Mouse (Mus musculus): Measurements from ENCODE around the gene Gm11562. TPM values are rescaled to one million over a fixed set of nuclear protein-coding genes. Genes with fewer than 3 reads are reported as not detected.
"Not testable (repeated sequence)": the region's sequence is repeated elsewhere in the genome, so short reads cannot be mapped to it uniquely, and the experiment has no call there.

Gene Gm11562
- polyA plus RNA-seq, 1 experiment from 2014 or later = not detected

DNA sequence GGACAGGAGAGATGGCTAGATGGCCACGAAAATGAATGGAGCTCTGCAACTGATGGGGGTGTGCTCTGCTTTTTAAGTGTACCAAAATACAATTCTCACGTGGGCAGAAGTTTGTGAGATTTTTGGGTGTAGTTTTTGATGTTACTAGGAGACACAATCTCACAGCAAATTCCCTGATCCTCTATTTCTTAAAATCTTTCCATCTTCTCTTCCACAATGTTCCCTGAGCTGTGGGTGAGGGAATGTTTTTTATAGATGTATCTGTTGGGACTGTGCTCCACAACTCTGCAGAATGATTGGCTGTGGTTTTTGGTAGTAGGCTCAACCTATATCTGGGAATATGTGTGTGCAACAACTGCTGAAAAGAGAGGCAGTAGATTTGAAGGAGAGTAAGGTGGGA is 13.1 kb upstream of the Gm11562 start:
- Histone ChIP-seq H3K36me3 (replicated peaks) (no peaks in the 10 kb centered on the region), H3K4me1 (no peaks in the 10 kb centered on the region), H3K27me3 (replicated peaks; ENCODE audit: low read depth, poor library complexity, severe bottlenecking) (no peaks in the 10 kb centered on the region; the same call in 1 of the 2 replicates), H3K4me3 (no peak overlapping the region), H3K27ac (replicated peaks) (no peak overlapping the region), H3K9me3 (no peaks in the 10 kb centered on the region)
- no peak for DNase-seq (ENCODE audit: low spot score)
- 75% methylated on average over 2 of the region's 2 CpGs for WGBS

DNA sequence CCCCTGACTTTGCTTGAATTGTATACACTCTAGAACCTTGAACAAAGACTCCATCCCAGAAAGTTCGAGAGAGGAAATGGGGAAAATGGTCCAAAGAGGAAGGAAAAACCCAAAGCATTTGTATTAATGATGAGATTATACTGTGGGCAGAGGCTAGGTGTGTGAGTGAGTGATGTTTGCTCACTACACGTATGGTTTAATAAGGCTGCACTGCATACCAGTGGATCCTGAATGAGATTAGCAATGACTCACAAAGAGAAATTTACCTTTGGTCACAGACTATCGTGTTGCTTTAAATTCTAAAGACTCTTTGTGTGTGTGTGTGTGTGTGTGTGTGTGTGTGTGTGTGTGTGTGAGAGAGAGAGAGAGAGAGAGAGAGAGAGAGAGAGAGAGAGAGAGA is 10.7 kb upstream of the Gm11562 start:
- H3K36me3 ChIP-seq (replicated peaks) = no peaks in the 10 kb centered on the region
- H3K4me3 ChIP-seq = no peak overlapping the region
- no peaks in the 10 kb centered on the region for H3K4me1 ChIP-seq
- WGBS = 80% methylated on average over 3 of the region's 3 CpGs
- no peaks in the 10 kb centered on the region for H3K9me3 ChIP-seq
- DNase-seq (ENCODE audit: low spot score) = no peak
- H3K27ac ChIP-seq (replicated peaks) = no peak overlapping the region
- no peaks in the 10 kb centered on the region; the same call in 1 of the 2 replicates for H3K27me3 ChIP-seq (replicated peaks; ENCODE audit: low read depth, poor library complexity, severe bottlenecking)

DNA sequence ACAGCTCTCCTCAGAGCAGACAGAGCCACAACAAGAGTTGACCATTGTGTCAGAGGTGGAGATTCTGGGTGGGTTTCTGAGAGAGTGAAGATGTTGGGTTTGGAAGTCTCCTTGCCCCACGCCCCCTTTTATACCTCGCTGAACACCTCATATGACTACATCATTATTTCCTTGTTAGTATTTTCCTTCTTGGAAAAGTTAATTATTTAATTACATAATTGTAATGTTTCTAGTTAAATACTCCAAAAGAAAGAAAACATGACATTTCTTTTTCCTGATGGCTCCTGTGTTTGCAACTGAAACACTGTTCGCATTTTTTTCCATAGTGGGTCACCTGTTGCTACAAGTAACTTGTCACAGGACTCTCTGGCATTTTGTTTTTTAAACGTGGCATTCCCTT is 7.9 kb upstream of the Gm11562 start, which contains the start of gene Krtap4-1:
Gene Krtap4-1 (minus strand): TSS at position 101 of the 400 bp plus-strand sequence.
- 81% methylated on average over 4 of the region's 4 CpGs for WGBS

DNA sequence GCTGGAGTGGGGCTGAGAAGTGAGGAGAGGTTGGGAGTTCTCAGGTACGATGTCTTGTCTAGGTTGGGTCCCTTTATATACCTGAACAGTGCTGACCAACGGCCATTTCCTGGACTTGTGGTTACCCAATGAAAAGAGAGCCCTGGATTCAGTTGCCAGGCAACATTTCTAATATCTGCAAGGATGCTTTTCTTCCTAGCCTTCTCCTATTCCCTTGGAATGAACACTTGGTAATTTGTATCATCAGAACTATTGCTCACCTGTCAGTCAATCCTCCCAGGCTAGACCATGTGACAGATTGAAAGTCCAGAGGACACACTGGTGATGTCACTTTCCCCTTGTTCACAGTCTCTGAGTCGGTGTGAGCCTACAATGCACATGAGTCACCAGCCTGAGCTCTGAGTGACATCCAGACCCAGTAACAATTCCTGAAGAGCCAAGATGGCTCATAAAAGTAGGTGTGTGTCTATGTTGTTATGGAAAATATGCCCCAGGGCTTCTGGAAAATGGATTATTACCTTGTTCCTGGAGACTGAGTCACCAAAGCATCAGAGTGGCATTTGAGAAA is 5.4 kb downstream of the Gm11562 start, which contains the start of gene Krtap2-4:
Gene Krtap2-4 (minus strand): TSS at position 51 of the 568 bp plus-strand sequence.
- Histone ChIP-seq H3K36me3 (replicated peaks) (no peaks in the 10 kb centered on the region), H3K4me3 (no peak within 1 kb of the TSS), H3K27ac (replicated peaks) (no peak within 1 kb of the TSS), H3K9me3 (no peaks in the 10 kb centered on the region), H3K4me1 (no peaks in the 10 kb centered on the region), H3K27me3 (replicated peaks; ENCODE audit: low read depth, poor library complexity, severe bottlenecking) (no peaks in the 10 kb centered on the region)
- WGBS = 80% methylated on average over 3 of the region's 3 CpGs
- DNase-seq (ENCODE audit: low spot score) = no peak

More for the DNA sequence above, 7.9 kb upstream of the Gm11562 start, which contains the start of gene Krtap4-1:
- no peak within 1 kb of the TSS for H3K27ac ChIP-seq (replicated peaks)
- no peaks in the 10 kb centered on the region for H3K36me3 ChIP-seq (replicated peaks)
- H3K4me1 ChIP-seq = no peaks in the 10 kb centered on the region
- no peaks in the 10 kb centered on the region for H3K27me3 ChIP-seq (replicated peaks; ENCODE audit: low read depth, poor library complexity, severe bottlenecking)
- H3K9me3 ChIP-seq = no peaks in the 10 kb centered on the region
- no peak within 1 kb of the TSS for H3K4me3 ChIP-seq
- no peak for DNase-seq (ENCODE audit: low spot score)

DNA sequence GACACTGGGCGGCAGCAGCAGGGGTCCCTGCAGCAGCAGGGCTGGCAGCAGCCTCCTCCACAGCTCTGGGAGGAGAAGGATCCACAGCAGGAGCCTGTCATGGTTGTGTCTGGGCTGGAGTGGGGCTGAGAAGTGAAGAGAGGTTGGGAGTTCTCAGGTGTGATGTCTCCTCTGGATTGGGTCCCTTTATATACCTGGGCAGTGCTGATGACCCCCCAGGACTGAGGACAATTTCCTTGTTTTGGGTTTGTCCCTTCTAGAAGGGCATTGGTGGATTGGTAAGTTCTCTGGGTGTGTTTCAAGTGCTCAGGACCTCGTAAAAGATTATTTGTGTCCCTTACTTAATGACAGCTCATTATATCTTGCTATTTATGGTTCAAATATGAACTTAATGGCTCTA is 10.1 kb downstream of the Gm11562 start, which contains the start of gene Gm11937:
Gene Gm11937 (minus strand): TSS at position 101 of the 400 bp plus-strand sequence.
- 71% methylated on average over 1 of the region's 2 CpGs for WGBS
- H3K36me3 ChIP-seq (replicated peaks); H3K9me3 ChIP-seq; H3K4me1 ChIP-seq; H3K27me3 ChIP-seq (replicated peaks; ENCODE audit: low read depth, poor library complexity, severe bottlenecking); H3K4me3 ChIP-seq; DNase-seq (ENCODE audit: low spot score); H3K27ac ChIP-seq (replicated peaks): not testable (repeated sequence)

DNA sequence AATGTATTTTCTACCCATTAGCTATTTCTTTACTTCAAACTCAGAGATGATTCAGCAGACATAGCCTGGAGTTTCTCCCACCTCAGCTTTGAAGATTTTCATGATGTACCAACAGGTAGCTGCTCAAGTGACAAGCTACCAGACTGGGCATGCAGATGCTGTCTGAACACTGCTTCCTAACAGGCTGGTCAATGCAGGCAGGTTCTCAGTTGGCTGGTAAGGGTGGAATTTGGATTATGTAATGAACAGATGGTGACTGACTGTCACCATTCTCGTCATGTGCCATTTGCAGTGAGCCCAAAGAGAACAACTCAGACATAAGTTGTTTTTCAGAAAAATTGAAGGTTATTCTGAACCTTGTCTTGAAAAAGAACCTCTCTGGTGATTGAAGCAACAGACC is 11.1 kb downstream of the Gm11562 start:
- no peaks in the 10 kb centered on the region for H3K36me3 ChIP-seq (replicated peaks)
- H3K4me3 ChIP-seq = no peak overlapping the region
- H3K9me3 ChIP-seq = no peaks in the 10 kb centered on the region
- no peaks in the 10 kb centered on the region for H3K27me3 ChIP-seq (replicated peaks; ENCODE audit: low read depth, poor library complexity, severe bottlenecking)
- no peak overlapping the region for H3K27ac ChIP-seq (replicated peaks)
- 73% methylated on average over 1 of the region's 1 CpGs for WGBS
- DNase-seq (ENCODE audit: low spot score) = no peak
- no peaks in the 10 kb centered on the region for H3K4me1 ChIP-seq

DNA sequence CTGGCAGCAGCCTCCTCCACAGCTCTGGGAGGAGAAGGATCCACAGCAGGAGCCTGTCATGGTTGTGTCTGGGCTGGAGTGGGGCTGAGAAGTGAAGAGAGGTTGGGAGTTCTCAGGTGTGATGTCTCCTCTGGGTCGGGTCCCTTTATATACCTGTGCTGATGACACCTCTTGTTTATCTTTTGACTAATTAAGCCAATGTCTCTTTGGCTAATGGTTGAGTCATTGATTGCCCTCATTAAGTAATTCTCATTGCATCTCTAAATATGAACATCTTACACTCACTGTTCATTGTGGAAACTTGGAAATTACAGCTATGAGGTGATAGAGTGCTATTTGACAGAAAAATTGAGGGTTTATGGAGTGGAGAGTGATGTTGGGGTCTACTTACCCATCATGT is 17.0 kb downstream of the Gm11562 start, which contains the start of gene Gm11938:
Gene Gm11938 (minus strand): TSS at position 101 of the 400 bp plus-strand sequence.
- not testable (repeated sequence) for H3K4me1 ChIP-seq; H3K4me3 ChIP-seq; H3K9me3 ChIP-seq; H3K27me3 ChIP-seq (replicated peaks; ENCODE audit: low read depth, poor library complexity, severe bottlenecking); H3K27ac ChIP-seq (replicated peaks); H3K36me3 ChIP-seq (replicated peaks); DNase-seq (ENCODE audit: low spot score)
- 76% methylated on average over 1 of the region's 1 CpGs for WGBS

DNA sequence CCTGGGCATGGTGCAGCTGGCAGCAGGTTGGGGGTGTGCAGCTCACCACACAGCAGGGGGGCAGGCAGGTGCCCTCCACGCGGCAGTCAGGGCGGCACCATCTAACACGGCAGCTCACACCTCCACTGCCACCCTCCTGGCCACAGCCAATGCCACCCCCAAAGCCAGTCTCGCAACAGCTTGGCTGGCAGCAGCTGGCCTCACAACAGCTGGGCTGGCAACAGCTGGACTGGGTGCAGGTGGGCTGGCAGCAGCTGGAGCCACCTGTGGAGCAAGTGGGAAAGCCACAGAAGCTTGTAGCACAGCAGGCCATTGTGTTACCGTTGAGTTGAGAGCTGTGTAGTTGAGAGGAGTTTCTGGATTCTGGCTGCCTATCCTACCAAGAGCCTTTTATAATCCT is 22.5 kb downstream of the Gm11562 start, which contains the start of gene Krtap9-3:
Gene Krtap9-3 (minus strand): TSS at position 364 of the 400 bp plus-strand sequence.
- H3K36me3 ChIP-seq (replicated peaks); H3K4me1 ChIP-seq; H3K27me3 ChIP-seq (replicated peaks; ENCODE audit: low read depth, poor library complexity, severe bottlenecking); H3K4me3 ChIP-seq; H3K9me3 ChIP-seq; H3K27ac ChIP-seq (replicated peaks); DNase-seq (ENCODE audit: low spot score): not testable (repeated sequence)
- 81% methylated on average over 6 of the region's 6 CpGs for WGBS

DNA sequence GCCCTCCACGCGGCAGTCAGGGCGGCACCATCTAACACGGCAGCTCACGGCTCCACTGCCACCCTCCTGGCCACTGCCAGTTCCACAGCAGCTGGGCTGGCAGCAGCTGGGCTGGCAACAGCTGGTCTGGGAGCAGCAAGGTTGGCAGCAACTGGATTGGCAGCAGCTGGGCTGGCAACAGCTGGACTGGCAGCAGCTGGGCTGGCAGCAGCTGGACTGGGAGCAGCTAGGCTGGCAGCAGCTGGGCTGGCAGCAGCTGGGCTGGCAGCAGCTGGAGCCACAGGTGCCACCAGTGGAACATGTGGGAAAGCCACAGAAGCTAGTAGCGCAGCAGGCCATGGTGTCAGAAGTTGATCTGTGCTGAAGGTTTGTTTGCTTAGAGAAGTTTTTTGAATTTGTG is 29.3 kb downstream of the Gm11562 start, which contains the start of gene Krtap1-3:
Gene Krtap1-3 (minus strand): TSS at position 359 of the 400 bp plus-strand sequence.
- H3K4me3 ChIP-seq = no peak within 1 kb of the TSS
- DNase-seq (ENCODE audit: low spot score) = no peak
- WGBS = 81% methylated on average over 6 of the region's 6 CpGs
- no peak within 1 kb of the TSS for H3K27ac ChIP-seq (replicated peaks)
- H3K27me3 ChIP-seq (replicated peaks; ENCODE audit: low read depth, poor library complexity, severe bottlenecking) = no peaks in the 10 kb centered on the region
- no peaks in the 10 kb centered on the region for H3K9me3 ChIP-seq
- no peaks in the 10 kb centered on the region for H3K4me1 ChIP-seq
- no peaks in the 10 kb centered on the region for H3K36me3 ChIP-seq (replicated peaks)

DNA sequence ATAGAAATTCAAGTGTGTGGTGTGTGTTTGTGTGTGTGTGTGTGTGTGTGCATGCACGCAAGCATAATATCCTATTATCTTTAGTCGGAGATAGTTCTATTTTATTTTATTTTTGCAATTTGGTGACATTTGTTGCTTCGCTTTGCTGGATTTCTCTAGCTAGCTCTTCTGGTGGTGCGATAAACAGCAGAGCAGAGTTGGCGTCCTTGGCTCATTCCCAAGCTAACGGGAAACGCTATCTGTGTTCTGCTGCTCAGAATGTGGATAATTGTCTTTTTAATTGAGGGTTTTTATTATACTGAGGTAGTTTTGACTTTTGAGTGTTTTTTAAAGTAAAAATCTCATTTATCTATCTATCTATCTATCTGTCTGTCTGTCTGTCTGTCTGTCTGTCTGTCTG is 35.1 kb downstream of the Gm11562 start:
- H3K9me3 ChIP-seq = no peaks in the 10 kb centered on the region
- H3K4me3 ChIP-seq = no peak overlapping the region
- no peak for DNase-seq (ENCODE audit: low spot score)
- no peaks in the 10 kb centered on the region for H3K27me3 ChIP-seq (replicated peaks; ENCODE audit: low read depth, poor library complexity, severe bottlenecking)
- H3K4me1 ChIP-seq = no peaks in the 10 kb centered on the region
- WGBS = 93% methylated on average over 7 of the region's 7 CpGs
- no peak overlapping the region for H3K27ac ChIP-seq (replicated peaks)
- no peaks in the 10 kb centered on the region for H3K36me3 ChIP-seq (replicated peaks)

DNA sequence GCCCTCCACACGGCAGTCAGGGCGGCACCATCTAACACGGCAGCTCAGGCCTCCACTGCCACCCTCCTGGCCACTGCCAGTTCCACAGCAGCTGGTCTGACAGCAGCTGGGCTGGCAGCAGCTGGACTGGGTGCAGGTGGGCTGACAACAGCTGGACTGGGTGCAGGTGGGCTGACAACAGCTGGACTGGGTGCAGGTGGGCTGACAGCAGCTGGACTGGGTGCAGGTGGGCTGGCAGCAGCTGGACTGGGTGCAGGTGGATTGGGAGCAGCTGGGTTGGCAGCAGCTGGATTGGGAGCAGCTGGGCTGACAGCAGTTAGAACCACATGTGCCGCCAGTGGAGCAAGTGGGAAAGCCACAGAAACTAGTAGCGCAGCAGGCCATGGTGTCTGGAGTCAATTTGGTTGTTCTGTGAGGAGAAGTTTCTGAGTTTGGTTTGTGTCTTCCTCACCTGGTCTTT is 37.0 kb downstream of the Gm11562 start, which contains the start of gene Krtap1-4:
Gene Krtap1-4 (minus strand): TSS at position 410 of the 460 bp plus-strand sequence.
- no peak for DNase-seq (ENCODE audit: low spot score)
- H3K27ac ChIP-seq (replicated peaks) = no peak within 1 kb of the TSS
- H3K36me3 ChIP-seq (replicated peaks) = no peaks in the 10 kb centered on the region
- 87% methylated on average over 5 of the region's 5 CpGs for WGBS
- no peaks in the 10 kb centered on the region for H3K9me3 ChIP-seq
- no peaks in the 10 kb centered on the region for H3K27me3 ChIP-seq (replicated peaks; ENCODE audit: low read depth, poor library complexity, severe bottlenecking)
- H3K4me1 ChIP-seq = no peaks in the 10 kb centered on the region
- no peak within 1 kb of the TSS for H3K4me3 ChIP-seq

DNA sequence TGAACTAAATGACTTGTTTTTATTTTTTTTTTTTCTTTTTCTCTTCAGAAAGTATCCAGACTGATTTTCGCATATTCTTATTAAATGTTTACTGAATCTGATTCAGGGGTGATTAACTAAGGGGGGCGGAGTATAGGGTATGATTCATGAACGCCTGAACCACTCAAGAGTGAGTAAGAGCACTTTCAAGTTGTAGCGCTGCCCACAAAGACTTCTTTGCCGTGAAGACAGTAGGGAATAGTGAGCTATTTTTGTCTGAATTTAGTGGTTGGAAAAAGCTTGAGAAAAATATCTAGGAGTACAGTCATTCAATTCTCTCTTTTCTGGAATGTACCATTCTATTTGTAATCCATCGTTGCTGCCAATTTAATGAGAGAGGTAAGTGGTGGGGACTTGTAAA is 38.7 kb downstream of the Gm11562 start:
- 89% methylated on average over 6 of the region's 6 CpGs for WGBS
- H3K27me3 ChIP-seq (replicated peaks; ENCODE audit: low read depth, poor library complexity, severe bottlenecking) = no peaks in the 10 kb centered on the region
- no peak overlapping the region for H3K27ac ChIP-seq (replicated peaks)
- H3K4me3 ChIP-seq = no peak overlapping the region
- H3K4me1 ChIP-seq = no peaks in the 10 kb centered on the region
- H3K9me3 ChIP-seq = no peaks in the 10 kb centered on the region
- DNase-seq (ENCODE audit: low spot score) = no peak
- H3K36me3 ChIP-seq (replicated peaks) = no peaks in the 10 kb centered on the region

DNA sequence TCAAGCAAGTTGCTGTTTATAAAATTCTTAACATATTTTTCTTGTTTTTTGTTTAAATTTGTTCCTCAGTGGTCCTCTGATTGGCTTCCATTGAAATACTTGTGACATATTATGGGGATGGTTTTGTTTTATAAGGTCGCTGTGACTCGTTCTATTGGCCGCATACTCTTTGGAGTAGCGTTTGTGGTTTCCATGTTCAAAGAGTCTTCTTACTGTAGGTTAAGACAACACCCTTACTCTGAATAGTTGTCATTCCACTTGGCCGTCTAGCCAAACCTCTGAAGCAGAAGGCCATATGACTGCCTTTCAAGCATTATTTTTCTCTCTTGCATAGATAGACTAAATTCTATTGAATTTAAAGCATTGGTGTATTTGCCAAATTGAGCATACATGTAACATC is 39.2 kb downstream of the Gm11562 start:
- 91% methylated on average over 5 of the region's 5 CpGs for WGBS
- no peaks in the 10 kb centered on the region for H3K36me3 ChIP-seq (replicated peaks)
- no peaks in the 10 kb centered on the region for H3K27me3 ChIP-seq (replicated peaks; ENCODE audit: low read depth, poor library complexity, severe bottlenecking)
- no peak for DNase-seq (ENCODE audit: low spot score)
- no peaks in the 10 kb centered on the region for H3K9me3 ChIP-seq
- H3K27ac ChIP-seq (replicated peaks) = no peak overlapping the region
- H3K4me3 ChIP-seq = no peak overlapping the region
- H3K4me1 ChIP-seq = no peaks in the 10 kb centered on the region

All from embryonic facial prominence, embryonic 10.5 days (tissue).